Mouse (Mus musculus): Measurements from ENCODE around the gene Cdk6.

GRCm38 (mm10) chr5:3399784-3400494, 58.7 kb downstream of the Cdk6 start:
- TF ChIP-seq CTCF (IDR thresholded peaks at IDR 0.05; ENCODE audit: insufficient read depth, low read length) = no peak
- TF ChIP-seq POLR2A (IDR thresholded peaks at IDR 0.05; ENCODE audit: borderline replicate concordance, extremely low read depth, low read depth, low read length) = no peak
